Mouse (Mus musculus): ENCODE measurements at regions not wholly inside any gene's neighbourhood (a gene's known extent, or its start where the extent isn't known, plus 50 kb on each side); places are given as distances from the start of the nearest gene placed in this dataset.
A peak's percentile ranks its signal among the peaks of the same experiment; 100 is the strongest.

DNA sequence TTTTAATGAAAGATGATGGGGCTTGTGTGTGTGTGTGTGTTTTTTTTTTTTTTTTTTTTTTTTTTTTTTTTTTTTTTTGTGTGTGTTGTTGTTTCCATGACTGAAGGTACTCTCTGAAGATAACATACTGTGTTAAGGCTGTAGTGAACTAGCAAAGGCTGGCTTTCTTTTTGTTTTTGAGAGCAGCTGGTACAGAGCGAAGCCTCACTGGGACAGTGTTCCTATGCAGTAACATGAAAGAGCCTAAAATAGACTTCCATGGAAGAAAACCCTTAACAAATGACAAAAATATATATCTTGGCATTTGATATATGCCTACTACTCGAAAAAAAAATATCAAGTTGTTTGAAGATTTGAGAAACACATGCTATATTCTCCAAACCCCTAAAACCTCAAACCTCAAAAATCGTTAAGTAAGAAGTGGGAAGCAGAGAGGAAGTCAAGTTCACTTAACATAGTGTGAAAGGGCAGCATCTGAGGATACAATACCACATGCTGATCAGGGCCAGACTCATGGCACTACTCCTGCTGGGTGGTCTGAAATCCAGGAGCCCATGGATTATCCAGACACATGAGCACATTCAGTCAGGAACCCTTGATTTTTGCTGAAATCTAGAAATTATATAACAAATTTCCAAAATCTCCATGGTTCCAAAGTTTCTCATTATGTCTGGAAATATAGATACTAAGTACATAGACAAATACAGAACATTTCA lies 215.4 kb downstream of the Gm28710 start:
- H3K9me3 ChIP-seq (ENCODE audit: control insufficient read depth, low read length) = no peaks in the 10 kb centered on the region
- 58% methylated on average over 3 of the region's 3 CpGs for WGBS
- ATAC-seq (ENCODE audit: low FRiP score, low TSS enrichment) = no peak
- H3K9ac ChIP-seq (ENCODE audit: low read depth, low read length) = no peak overlapping the region
- no peak overlapping the region for H3K4me3 ChIP-seq (ENCODE audit: low read length)
- no peaks in the 10 kb centered on the region for H3K27me3 ChIP-seq (ENCODE audit: control insufficient read depth, insufficient read depth, low read length)
- no peak overlapping the region for H3K4me2 ChIP-seq (replicated peaks; ENCODE audit: low read depth, low read length)
- H3K27ac ChIP-seq (ENCODE audit: low read depth, low read length) = no peak overlapping the region
- no peaks in the 10 kb centered on the region for H3K4me1 ChIP-seq (ENCODE audit: control insufficient read depth, insufficient read depth, low read length)
- H3K36me3 ChIP-seq (ENCODE audit: control insufficient read depth, insufficient read depth, low read length) = no peaks in the 10 kb centered on the region

GRCm38 (mm10) chr5:17021636-17022035 lies 230.0 kb downstream of the Gm28710 start:
- ATAC-seq (ENCODE audit: low FRiP score, low TSS enrichment) = no peak
- Histone ChIP-seq H3K9me3 (ENCODE audit: control insufficient read depth, low read length) (no peaks in the 10 kb centered on the region), H3K4me2 (replicated peaks; ENCODE audit: low read depth, low read length) (no peak overlapping the region)

DNA sequence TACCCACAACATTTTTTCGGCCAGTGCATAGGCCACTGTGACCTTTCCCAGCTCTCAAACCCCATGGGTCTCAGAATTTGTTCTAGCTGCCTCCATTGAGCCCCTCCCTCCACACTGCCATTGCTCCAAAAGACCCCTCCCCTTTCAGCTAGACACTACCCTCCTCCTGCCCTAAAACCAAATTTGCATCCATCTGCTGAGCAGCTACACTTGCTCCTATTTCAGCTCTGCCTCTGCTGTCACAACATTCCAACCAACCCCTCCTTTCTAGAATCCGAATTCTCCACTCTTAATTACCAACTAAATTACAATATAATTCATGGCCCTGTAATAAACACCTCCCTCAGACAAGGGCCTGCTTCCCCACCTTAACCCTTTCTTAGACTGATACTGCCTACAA lies 262.3 kb downstream of the Gm28710 start:
- no peak overlapping the region for H3K9ac ChIP-seq (ENCODE audit: low read depth, low read length)
- no peaks in the 10 kb centered on the region for H3K27me3 ChIP-seq (ENCODE audit: control insufficient read depth, insufficient read depth, low read length)
- no peaks in the 10 kb centered on the region for H3K4me1 ChIP-seq (ENCODE audit: control insufficient read depth, insufficient read depth, low read length)
- ATAC-seq (ENCODE audit: low FRiP score, low TSS enrichment) = peak; percentile 57
- no peak overlapping the region for H3K4me3 ChIP-seq (ENCODE audit: low read length)
- no peak overlapping the region for H3K27ac ChIP-seq (ENCODE audit: low read depth, low read length)
- no peaks in the 10 kb centered on the region for H3K9me3 ChIP-seq (ENCODE audit: control insufficient read depth, low read length)
- H3K36me3 ChIP-seq (ENCODE audit: control insufficient read depth, insufficient read depth, low read length) = no peaks in the 10 kb centered on the region
- WGBS = 29% methylated on average over 2 of the region's 2 CpGs
- no peak overlapping the region for H3K4me2 ChIP-seq (replicated peaks; ENCODE audit: low read depth, low read length)

More at GRCm38 (mm10) chr5:17021636-17022035, 230.0 kb downstream of the Gm28710 start:
- H3K27me3 ChIP-seq (ENCODE audit: control insufficient read depth, insufficient read depth, low read length) = no peaks in the 10 kb centered on the region
- no peak overlapping the region for H3K27ac ChIP-seq (ENCODE audit: low read depth, low read length)
- H3K36me3 ChIP-seq (ENCODE audit: control insufficient read depth, insufficient read depth, low read length) = no peaks in the 10 kb centered on the region
- H3K4me1 ChIP-seq (ENCODE audit: control insufficient read depth, insufficient read depth, low read length) = no peaks in the 10 kb centered on the region
- no peak overlapping the region for H3K9ac ChIP-seq (ENCODE audit: low read depth, low read length)
- no peak overlapping the region for H3K4me3 ChIP-seq (ENCODE audit: low read length)

DNA sequence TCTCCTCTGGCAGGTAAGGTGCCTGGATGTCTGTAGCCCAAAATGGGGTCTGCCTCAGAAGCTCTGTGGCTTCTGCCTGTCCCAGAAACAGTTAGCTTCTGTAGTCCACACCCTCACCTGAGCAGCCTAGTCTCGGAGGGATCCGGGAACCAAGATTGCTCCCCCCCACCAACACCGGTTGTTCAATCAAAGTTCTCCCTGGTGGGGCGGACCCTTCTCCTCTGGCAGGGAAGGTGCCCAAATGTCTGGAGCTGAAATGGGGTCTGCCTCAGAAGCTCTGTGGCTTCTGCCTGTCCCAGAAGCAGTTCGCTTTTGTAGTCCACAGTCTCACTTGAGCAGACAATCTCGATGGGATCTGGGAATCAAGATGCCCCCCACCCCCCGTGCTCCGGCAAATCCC lies 273.0 kb downstream of the Gm28710 start:
- Histone ChIP-seq H3K4me1 (ENCODE audit: control insufficient read depth, insufficient read depth, low read length) (no peaks in the 10 kb centered on the region), H3K4me2 (replicated peaks; ENCODE audit: low read depth, low read length) (no peak overlapping the region), H3K9ac (ENCODE audit: low read depth, low read length) (no peak overlapping the region), H3K4me3 (ENCODE audit: low read length) (no peak overlapping the region), H3K36me3 (ENCODE audit: control insufficient read depth, insufficient read depth, low read length) (no peaks in the 10 kb centered on the region), H3K27me3 (ENCODE audit: control insufficient read depth, insufficient read depth, low read length) (no peaks in the 10 kb centered on the region), H3K9me3 (ENCODE audit: control insufficient read depth, low read length) (no peaks in the 10 kb centered on the region; the same call in 1 of the 2 replicates), H3K27ac (ENCODE audit: low read depth, low read length) (no peak overlapping the region)
- no peak for ATAC-seq (ENCODE audit: low FRiP score, low TSS enrichment)
- WGBS = 96% methylated on average over 8 of the region's 8 CpGs

DNA sequence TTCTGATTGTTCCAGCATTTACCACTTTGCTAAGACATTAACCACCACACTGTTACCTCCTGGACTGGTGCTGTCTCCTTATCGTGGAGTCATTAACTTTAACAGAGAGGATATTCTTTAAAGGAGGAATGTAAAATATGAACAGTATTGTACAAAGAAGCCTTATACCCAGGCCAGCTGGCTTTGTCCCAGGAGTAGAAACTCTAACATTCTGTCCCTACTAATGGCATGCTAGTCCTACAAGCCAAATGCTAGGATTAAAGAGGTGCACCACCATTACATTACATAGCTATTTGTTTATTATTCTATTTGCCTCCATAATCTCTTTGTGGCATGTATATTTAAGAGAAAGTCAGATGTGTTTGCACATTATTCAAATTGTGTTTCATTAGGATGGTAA lies 288.8 kb downstream of the Gm28710 start:
- ATAC-seq (ENCODE audit: low FRiP score, low TSS enrichment) = no peak
- Histone ChIP-seq H3K36me3 (ENCODE audit: control insufficient read depth, insufficient read depth, low read length) (no peaks in the 10 kb centered on the region), H3K9ac (ENCODE audit: low read depth, low read length) (no peak overlapping the region), H3K27me3 (ENCODE audit: control insufficient read depth, insufficient read depth, low read length) (no peaks in the 10 kb centered on the region), H3K27ac (ENCODE audit: low read depth, low read length) (no peak overlapping the region), H3K4me1 (ENCODE audit: control insufficient read depth, insufficient read depth, low read length) (no peaks in the 10 kb centered on the region), H3K4me2 (replicated peaks; ENCODE audit: low read depth, low read length) (no peak overlapping the region), H3K4me3 (ENCODE audit: low read length) (no peak overlapping the region), H3K9me3 (ENCODE audit: control insufficient read depth, low read length) (no peaks in the 10 kb centered on the region)
- 81% methylated on average over 1 of the region's 1 CpGs for WGBS

- H3K4me3 ChIP-seq (ENCODE audit: low read length) = no peak overlapping the region
- H3K4me2 ChIP-seq (replicated peaks; ENCODE audit: low read depth, low read length) = no peak overlapping the region
- H3K27ac ChIP-seq (ENCODE audit: low read depth, low read length) = no peak overlapping the region
- H3K9me3 ChIP-seq (ENCODE audit: control insufficient read depth, low read length) = no peaks in the 10 kb centered on the region
- no peaks in the 10 kb centered on the region for H3K27me3 ChIP-seq (ENCODE audit: control insufficient read depth, insufficient read depth, low read length)
- no peaks in the 10 kb centered on the region for H3K4me1 ChIP-seq (ENCODE audit: control insufficient read depth, insufficient read depth, low read length)
- H3K9ac ChIP-seq (ENCODE audit: low read depth, low read length) = no peak overlapping the region
- no peaks in the 10 kb centered on the region for H3K36me3 ChIP-seq (ENCODE audit: control insufficient read depth, insufficient read depth, low read length)
- ATAC-seq (ENCODE audit: low FRiP score, low TSS enrichment) = no peak
- WGBS = 100% methylated on average over 1 of the region's 1 CpGs
Measured at GRCm38 (mm10) chr5:17111556-17111955, 261.4 kb upstream of the Speer4f2 start.

- H3K9ac ChIP-seq (ENCODE audit: low read depth, low read length) = no peak overlapping the region
- H3K36me3 ChIP-seq (ENCODE audit: control insufficient read depth, insufficient read depth, low read length) = no peaks in the 10 kb centered on the region
- H3K9me3 ChIP-seq (ENCODE audit: control insufficient read depth, low read length) = no peaks in the 10 kb centered on the region
- no peak overlapping the region for H3K4me3 ChIP-seq (ENCODE audit: low read length)
- H3K4me2 ChIP-seq (replicated peaks; ENCODE audit: low read depth, low read length) = no peak overlapping the region
- WGBS = 57% methylated on average over 2 of the region's 2 CpGs
- no peaks in the 10 kb centered on the region for H3K27me3 ChIP-seq (ENCODE audit: control insufficient read depth, insufficient read depth, low read length)
- H3K27ac ChIP-seq (ENCODE audit: low read depth, low read length) = no peak overlapping the region
- no peaks in the 10 kb centered on the region for H3K4me1 ChIP-seq (ENCODE audit: control insufficient read depth, insufficient read depth, low read length)
- no peak for ATAC-seq (ENCODE audit: low FRiP score, low TSS enrichment)
Measured at GRCm38 (mm10) chr5:17112026-17112425, 261.0 kb upstream of the Speer4f2 start.

GRCm38 (mm10) chr5:17115035-17115434 lies 257.9 kb upstream of the Speer4f2 start:
- H3K9ac ChIP-seq (ENCODE audit: low read depth, low read length) = no peak overlapping the region
- no peak overlapping the region for H3K4me3 ChIP-seq (ENCODE audit: low read length)
- no peaks in the 10 kb centered on the region for H3K4me1 ChIP-seq (ENCODE audit: control insufficient read depth, insufficient read depth, low read length)
- H3K27ac ChIP-seq (ENCODE audit: low read depth, low read length) = no peak overlapping the region
- 70% methylated on average over 3 of the region's 3 CpGs for WGBS
- no peak overlapping the region for H3K4me2 ChIP-seq (replicated peaks; ENCODE audit: low read depth, low read length)
- no peaks in the 10 kb centered on the region for H3K9me3 ChIP-seq (ENCODE audit: control insufficient read depth, low read length)
- H3K27me3 ChIP-seq (ENCODE audit: control insufficient read depth, insufficient read depth, low read length) = no peaks in the 10 kb centered on the region
- no peak for ATAC-seq (ENCODE audit: low FRiP score, low TSS enrichment)
- no peaks in the 10 kb centered on the region for H3K36me3 ChIP-seq (ENCODE audit: control insufficient read depth, insufficient read depth, low read length)

DNA sequence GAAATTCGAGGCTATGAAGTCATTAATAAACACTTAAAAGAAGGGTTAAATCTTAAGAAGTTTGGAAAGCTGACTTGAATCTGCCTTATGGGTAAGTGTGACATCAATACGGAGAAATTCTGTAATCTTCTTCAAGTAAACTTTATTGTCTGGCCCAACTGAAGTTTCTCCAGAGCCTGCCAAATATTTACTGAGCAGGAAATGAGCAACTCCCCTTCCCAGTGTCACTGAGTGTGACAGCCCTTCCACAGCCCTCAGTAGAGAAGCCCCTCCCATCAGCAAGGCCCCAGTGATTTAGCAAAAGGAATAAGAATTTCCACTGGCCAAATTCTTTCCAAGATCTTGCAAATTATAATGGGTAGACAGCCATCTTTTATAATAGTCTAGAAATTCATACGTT lies 256.9 kb upstream of the Speer4f2 start:
- WGBS = 62% methylated on average over 3 of the region's 3 CpGs
- Histone ChIP-seq H3K9ac (ENCODE audit: low read depth, low read length) (no peak overlapping the region), H3K4me1 (ENCODE audit: control insufficient read depth, insufficient read depth, low read length) (no peaks in the 10 kb centered on the region), H3K4me2 (replicated peaks; ENCODE audit: low read depth, low read length) (no peak overlapping the region), H3K27me3 (ENCODE audit: control insufficient read depth, insufficient read depth, low read length) (no peaks in the 10 kb centered on the region), H3K4me3 (ENCODE audit: low read length) (no peak overlapping the region), H3K36me3 (ENCODE audit: control insufficient read depth, insufficient read depth, low read length) (no peaks in the 10 kb centered on the region), H3K9me3 (ENCODE audit: control insufficient read depth, low read length) (no peaks in the 10 kb centered on the region), H3K27ac (ENCODE audit: low read depth, low read length) (no peak overlapping the region)
- ATAC-seq (ENCODE audit: low FRiP score, low TSS enrichment) = peak; percentile 57; the same call in 1 of the 2 replicates
